Mouse (Mus musculus): ENCODE measurements around the gene Ctdspl. TPM values are rescaled to one million over a fixed set of nuclear protein-coding genes. Genes with fewer than 3 reads are reported as not detected.
A peak's percentile ranks its signal among the peaks of the same experiment; 100 is the strongest.

Gene Ctdspl
- polyA plus RNA-seq, 1 experiment from 2014 or later = 8.1 TPM

DNA sequence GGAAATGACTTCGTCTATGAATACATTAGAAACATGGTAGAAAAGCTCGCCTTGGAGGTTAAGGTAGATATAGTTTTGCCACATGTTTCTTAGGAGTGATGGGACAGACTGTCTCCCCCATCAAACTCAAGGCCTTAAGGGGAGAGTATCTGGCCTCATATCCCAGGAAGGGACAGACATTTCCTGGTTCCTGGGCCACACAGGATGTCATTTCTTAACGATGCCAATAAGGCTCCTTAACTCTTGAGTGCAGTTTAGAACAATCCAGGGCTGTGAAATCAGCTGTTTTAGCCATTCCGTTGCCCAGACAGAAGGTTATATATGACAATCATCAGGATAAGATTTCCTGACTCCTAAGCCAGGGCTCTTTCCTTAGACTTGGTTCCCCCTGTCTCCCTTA is 104.8 kb downstream of the Ctdspl start:
- WGBS = 98% methylated on average over 4 of the region's 4 CpGs
- H3K36me3 ChIP-seq (ENCODE audit: control insufficient read depth, insufficient read depth, low read length) = no peaks in the 10 kb centered on the region; the same call in 1 of the 2 replicates
- H3K27me3 ChIP-seq (replicated peaks; ENCODE audit: control insufficient read depth, insufficient read depth, low read length) = no peaks in the 10 kb centered on the region
- H3K9me3 ChIP-seq (ENCODE audit: control insufficient read depth, low read length) = no peaks in the 10 kb centered on the region
- no peak overlapping the region for H3K9ac ChIP-seq (ENCODE audit: low read depth, low read length)
- H3K4me2 ChIP-seq (ENCODE audit: low read length) = no peak overlapping the region
- H3K4me3 ChIP-seq (ENCODE audit: low read length) = no peak overlapping the region
- ATAC-seq = no peak
- H3K4me1 ChIP-seq (ENCODE audit: control insufficient read depth, insufficient read depth, low read depth, low read length) = peaks cover 37% of the 10 kb centered on the region
- H3K27ac ChIP-seq (ENCODE audit: low read depth, low read length) = no peak overlapping the region

DNA sequence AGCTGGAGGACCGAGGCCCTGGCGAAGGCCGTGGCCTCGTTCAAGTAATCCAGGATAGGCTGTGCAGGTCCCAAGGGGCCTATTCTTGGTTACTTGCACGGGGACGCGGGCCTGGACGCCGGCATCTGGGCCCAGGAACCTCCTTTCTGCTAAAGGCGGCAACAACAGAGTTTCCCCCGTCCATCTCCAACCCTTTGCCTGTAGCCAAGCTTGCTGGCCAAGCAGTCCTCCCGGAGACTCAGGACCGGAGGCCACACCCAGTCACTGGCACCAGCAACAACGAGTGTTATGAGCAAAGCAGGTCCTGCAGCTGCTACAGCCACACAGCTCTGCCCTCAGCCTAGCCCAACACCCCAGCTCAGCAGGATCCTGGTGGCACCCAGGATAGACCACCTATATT is 105.5 kb downstream of the Ctdspl start:
- H3K27ac ChIP-seq (ENCODE audit: low read depth, low read length) = no peak overlapping the region; the same call in 1 of the 2 replicates
- no peaks in the 10 kb centered on the region for H3K9me3 ChIP-seq (ENCODE audit: control insufficient read depth, low read length)

DNA sequence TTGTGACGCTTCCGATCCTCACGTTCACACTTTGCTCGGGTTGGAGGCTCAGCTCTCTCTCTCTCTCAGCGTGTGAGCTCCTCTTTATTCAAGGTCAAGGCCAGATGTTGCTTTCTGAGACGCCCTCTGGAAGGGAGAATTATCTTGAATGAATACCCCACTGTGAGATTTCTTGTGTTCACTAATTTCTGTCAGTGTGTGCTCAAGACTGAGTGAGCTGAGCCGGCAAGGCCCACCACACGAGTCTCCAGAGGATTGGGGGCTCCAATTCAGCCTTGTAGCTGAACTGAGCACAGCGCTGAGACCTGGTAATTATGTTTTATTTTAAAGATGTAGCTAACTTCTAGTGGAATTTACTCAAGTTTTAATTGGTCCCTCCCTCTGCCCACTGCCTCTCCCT is 106.3 kb downstream of the Ctdspl start:
- Histone ChIP-seq H3K36me3 (ENCODE audit: control insufficient read depth, insufficient read depth, low read length) (no peaks in the 10 kb centered on the region; the same call in 1 of the 2 replicates), H3K27me3 (replicated peaks; ENCODE audit: control insufficient read depth, insufficient read depth, low read length) (no peaks in the 10 kb centered on the region), H3K4me2 (ENCODE audit: low read length) (no peak overlapping the region), H3K4me3 (ENCODE audit: low read length) (no peak overlapping the region), H3K27ac (ENCODE audit: low read depth, low read length) (peak overlapping the region; percentile 66), H3K9me3 (ENCODE audit: control insufficient read depth, low read length) (no peaks in the 10 kb centered on the region), H3K9ac (ENCODE audit: low read depth, low read length) (no peak overlapping the region), H3K4me1 (ENCODE audit: control insufficient read depth, insufficient read depth, low read depth, low read length) (peaks cover 37% of the 10 kb centered on the region)
- 27% methylated on average over 9 of the region's 9 CpGs for WGBS
- no peak for ATAC-seq

More for the DNA sequence above, 105.5 kb downstream of the Ctdspl start:
- ATAC-seq = no peak
- H3K9ac ChIP-seq (ENCODE audit: low read depth, low read length) = no peak overlapping the region
- 74% methylated on average over 14 of the region's 14 CpGs for WGBS
- H3K4me3 ChIP-seq (ENCODE audit: low read length) = no peak overlapping the region
- no peaks in the 10 kb centered on the region for H3K27me3 ChIP-seq (replicated peaks; ENCODE audit: control insufficient read depth, insufficient read depth, low read length)
- H3K4me1 ChIP-seq (ENCODE audit: control insufficient read depth, insufficient read depth, low read depth, low read length) = peaks cover 37% of the 10 kb centered on the region
- H3K36me3 ChIP-seq (ENCODE audit: control insufficient read depth, insufficient read depth, low read length) = no peaks in the 10 kb centered on the region; the same call in 1 of the 2 replicates
- no peak overlapping the region for H3K4me2 ChIP-seq (ENCODE audit: low read length)

DNA sequence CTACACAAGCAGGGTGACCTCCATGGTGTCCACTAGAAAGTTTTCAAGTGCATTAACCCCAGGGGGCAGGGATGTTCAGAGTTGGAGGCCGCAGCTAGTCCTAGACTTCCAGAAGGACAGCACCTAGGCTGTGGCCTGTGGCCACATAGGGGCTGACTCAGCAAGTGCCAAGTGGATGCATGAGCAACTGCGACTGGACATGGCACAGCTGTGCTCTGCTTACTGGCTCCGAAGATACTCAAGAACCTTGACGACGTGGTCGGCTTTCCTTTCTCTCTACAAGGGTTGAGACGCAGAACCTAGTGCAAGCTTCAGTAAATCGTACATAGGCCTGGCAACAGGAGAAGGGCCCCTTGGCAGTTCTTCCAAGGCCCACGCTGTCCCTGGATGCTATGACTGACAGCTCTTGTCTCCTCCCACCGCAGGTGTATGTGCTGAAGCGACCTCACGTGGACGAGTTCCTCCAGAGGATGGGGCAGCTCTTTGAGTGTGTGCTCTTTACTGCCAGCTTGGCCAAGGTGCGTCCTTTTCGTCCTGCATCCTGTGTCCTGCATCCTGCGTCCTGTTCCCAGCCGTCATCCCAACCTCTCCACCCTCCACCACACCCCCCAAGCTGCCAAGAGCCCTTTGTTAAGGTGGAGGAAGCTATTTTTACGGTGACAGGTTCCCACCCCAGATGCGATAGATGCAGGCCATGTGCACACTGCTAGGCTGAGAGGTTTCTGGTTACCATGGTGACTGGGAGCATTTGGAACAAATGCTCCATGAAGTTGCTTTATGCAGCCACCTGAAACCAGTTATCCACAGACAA is 107.1 kb downstream of the Ctdspl start:
- no peaks in the 10 kb centered on the region for H3K9me3 ChIP-seq (ENCODE audit: control insufficient read depth, low read length)
- no peaks in the 10 kb centered on the region for H3K27me3 ChIP-seq (replicated peaks; ENCODE audit: control insufficient read depth, insufficient read depth, low read length)
- H3K27ac ChIP-seq (ENCODE audit: low read depth, low read length) = peak overlapping the region; percentile 66
- peaks cover 2% of the 10 kb centered on the region; the same call in 1 of the 2 replicates for H3K36me3 ChIP-seq (ENCODE audit: control insufficient read depth, insufficient read depth, low read length)
- no peak overlapping the region for H3K4me2 ChIP-seq (ENCODE audit: low read length)
- ATAC-seq = peak; percentile 77
- H3K4me3 ChIP-seq (ENCODE audit: low read length) = no peak overlapping the region
- no peak overlapping the region for H3K9ac ChIP-seq (ENCODE audit: low read depth, low read length)
- peaks cover 37% of the 10 kb centered on the region for H3K4me1 ChIP-seq (ENCODE audit: control insufficient read depth, insufficient read depth, low read depth, low read length)
- WGBS = 56% methylated on average over 19 of the region's 19 CpGs

DNA sequence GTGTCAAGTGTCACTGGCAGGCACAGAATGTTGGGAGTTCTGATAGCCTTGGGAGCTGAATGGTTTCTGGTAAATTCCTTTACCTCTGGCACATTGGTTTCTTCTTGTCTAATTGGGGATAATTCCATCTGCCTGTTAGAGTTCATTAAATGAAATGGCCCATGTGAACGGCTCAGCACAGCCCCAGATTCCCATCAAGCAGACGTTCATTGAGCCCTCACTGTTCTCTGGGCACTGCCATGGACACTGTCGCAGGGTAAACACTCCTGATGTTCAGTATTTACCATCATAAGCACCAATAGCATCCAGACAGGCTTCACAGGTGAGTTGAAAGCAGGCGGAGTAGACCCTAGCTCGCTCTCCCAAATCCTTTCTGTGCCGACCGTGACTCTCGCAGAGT is 107.8 kb downstream of the Ctdspl start:
- H3K4me2 ChIP-seq (ENCODE audit: low read length) = no peak overlapping the region
- WGBS = 76% methylated on average over 8 of the region's 8 CpGs
- 0 out of 2 replicates have a peak, but pooled peaks have one; percentile 30 for ATAC-seq
- H3K27me3 ChIP-seq (replicated peaks; ENCODE audit: control insufficient read depth, insufficient read depth, low read length) = no peaks in the 10 kb centered on the region
- no peak overlapping the region for H3K9ac ChIP-seq (ENCODE audit: low read depth, low read length)
- peak overlapping the region; percentile 66; the same call in 1 of the 2 replicates for H3K27ac ChIP-seq (ENCODE audit: low read depth, low read length)
- H3K4me3 ChIP-seq (ENCODE audit: low read length) = no peak overlapping the region
- no peaks in the 10 kb centered on the region for H3K9me3 ChIP-seq (ENCODE audit: control insufficient read depth, low read length)
- H3K36me3 ChIP-seq (ENCODE audit: control insufficient read depth, insufficient read depth, low read length) = peaks cover 5% of the 10 kb centered on the region; the same call in 1 of the 2 replicates
- peaks cover 37% of the 10 kb centered on the region for H3K4me1 ChIP-seq (ENCODE audit: control insufficient read depth, insufficient read depth, low read depth, low read length)

DNA sequence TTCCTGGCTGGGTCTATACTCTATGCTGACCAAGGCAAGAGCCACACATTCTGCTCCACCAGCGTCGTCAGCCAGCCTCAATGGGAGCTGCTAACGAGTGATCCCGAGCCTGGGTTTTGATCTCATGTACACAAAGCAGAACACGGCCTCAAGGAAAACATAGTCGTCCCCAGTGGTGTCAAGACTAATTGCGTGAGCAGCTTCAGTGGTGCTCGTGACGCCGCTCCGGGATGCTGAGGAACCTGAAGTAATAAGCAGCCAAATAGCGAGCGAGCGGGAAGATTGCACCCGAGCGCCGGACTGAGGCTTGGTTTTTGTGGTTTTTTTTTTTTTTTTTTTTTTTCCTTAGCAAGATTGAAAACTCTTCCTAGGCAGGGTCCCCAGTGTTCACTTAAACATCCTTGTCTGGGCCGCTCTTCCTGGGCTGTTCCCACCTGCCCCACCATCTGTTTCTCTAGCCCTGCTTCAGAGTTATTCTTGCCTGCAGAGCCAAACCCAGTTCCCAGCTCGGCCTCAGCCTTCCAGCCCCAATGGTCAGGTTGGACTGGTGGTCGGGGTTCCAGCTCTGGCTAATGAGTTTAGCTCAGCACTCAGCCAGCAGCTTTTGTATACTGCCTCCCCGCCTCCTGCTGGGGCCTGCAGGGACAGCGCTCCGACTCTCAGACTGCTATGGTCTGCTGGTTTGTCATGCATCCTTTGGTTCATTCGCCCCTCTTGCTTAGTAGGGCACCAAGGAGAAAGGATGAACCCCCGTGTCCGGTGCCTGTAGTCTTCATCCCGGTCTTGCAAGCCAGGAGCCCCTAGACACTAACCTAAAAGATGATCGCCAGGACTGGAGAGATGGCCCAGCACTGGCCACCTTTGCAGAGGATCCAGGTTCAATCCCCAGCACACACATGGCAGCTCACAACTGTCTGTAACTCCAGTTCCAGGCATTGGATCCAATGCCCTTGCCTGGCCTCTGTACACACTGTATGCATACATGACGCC is 108.7 kb downstream of the Ctdspl start:
- peaks cover 5% of the 10 kb centered on the region; the same call in 1 of the 2 replicates for H3K36me3 ChIP-seq (ENCODE audit: control insufficient read depth, insufficient read depth, low read length)
- WGBS = 56% methylated on average over 29 of the region's 29 CpGs
- H3K4me1 ChIP-seq (ENCODE audit: control insufficient read depth, insufficient read depth, low read depth, low read length) = peaks cover 37% of the 10 kb centered on the region
- H3K27ac ChIP-seq (ENCODE audit: low read depth, low read length) = peak overlapping the region; percentile 27; the same call in 1 of the 2 replicates
- H3K4me3 ChIP-seq (ENCODE audit: low read length) = no peak overlapping the region
- 0 out of 2 replicates have a peak, but pooled peaks have one; percentile 13 for ATAC-seq
- H3K27me3 ChIP-seq (replicated peaks; ENCODE audit: control insufficient read depth, insufficient read depth, low read length) = no peaks in the 10 kb centered on the region
- H3K9me3 ChIP-seq (ENCODE audit: control insufficient read depth, low read length) = no peaks in the 10 kb centered on the region
- H3K4me2 ChIP-seq (ENCODE audit: low read length) = no peak overlapping the region
- no peak overlapping the region for H3K9ac ChIP-seq (ENCODE audit: low read depth, low read length)

DNA sequence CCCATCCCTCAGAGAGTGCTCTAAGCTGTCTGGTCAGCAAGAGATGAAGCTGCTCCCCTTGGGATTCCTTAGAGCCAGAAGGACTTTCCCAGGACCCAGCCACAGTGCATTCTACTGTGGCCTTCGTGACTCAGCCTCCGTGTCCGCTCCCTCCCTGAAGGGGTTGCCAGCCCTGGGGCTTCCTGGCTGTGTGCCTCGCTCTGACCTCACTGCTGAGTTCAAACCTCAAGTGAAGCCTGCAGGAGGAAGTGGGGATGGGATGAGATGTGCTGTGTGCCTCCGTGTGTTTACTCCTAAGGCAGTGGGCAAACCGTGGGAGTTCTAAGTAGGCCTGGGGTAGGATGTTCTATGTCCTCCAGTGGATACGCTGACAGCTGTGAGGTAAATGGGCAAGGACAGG is 109.6 kb downstream of the Ctdspl start:
- H3K27me3 ChIP-seq (replicated peaks; ENCODE audit: control insufficient read depth, insufficient read depth, low read length) = no peaks in the 10 kb centered on the region
- no peaks in the 10 kb centered on the region for H3K9me3 ChIP-seq (ENCODE audit: control insufficient read depth, low read length)
- H3K9ac ChIP-seq (ENCODE audit: low read depth, low read length) = no peak overlapping the region
- H3K27ac ChIP-seq (ENCODE audit: low read depth, low read length) = 0 out of 2 replicates have a peak overlapping the region, but pooled peaks have one; percentile 32
- 60% methylated on average over 7 of the region's 7 CpGs for WGBS
- no peak overlapping the region for H3K4me2 ChIP-seq (ENCODE audit: low read length)
- H3K36me3 ChIP-seq (ENCODE audit: control insufficient read depth, insufficient read depth, low read length) = 0 out of 2 replicates have a peak, but pooled peaks cover 7% of the 10 kb centered on the region
- peaks cover 40% of the 10 kb centered on the region for H3K4me1 ChIP-seq (ENCODE audit: control insufficient read depth, insufficient read depth, low read depth, low read length)
- H3K4me3 ChIP-seq (ENCODE audit: low read length) = no peak overlapping the region
- no peak for ATAC-seq

DNA sequence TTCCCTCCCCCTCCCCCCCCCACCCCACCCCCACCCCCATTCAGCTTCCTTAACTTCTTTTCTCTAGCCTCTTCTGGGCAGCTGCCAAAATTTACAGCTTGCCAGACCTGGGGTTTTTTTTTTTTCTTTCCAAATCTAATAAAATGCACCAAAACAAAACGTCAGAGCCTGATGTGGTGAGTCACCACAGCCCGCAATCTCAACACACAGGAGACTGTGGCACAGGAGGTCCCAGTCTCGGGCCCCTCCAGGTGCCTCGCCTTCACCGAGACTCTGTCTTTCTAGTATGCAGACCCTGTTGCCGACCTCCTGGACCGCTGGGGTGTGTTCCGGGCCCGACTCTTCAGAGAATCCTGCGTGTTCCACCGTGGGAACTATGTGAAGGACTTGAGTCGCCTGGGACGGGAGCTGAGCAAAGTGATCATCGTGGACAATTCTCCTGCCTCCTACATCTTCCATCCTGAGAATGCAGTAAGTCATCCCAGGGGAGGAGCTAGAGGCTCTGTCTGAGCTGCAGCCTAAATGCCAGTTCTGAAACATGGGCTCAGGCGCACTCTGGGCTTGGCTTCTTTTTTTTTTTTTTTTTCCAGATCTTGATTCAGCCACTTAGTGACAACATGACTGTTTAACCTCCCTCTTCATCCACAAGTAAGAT is 111.0 kb downstream of the Ctdspl start:
- Histone ChIP-seq H3K27me3 (replicated peaks; ENCODE audit: control insufficient read depth, insufficient read depth, low read length) (no peaks in the 10 kb centered on the region), H3K4me1 (ENCODE audit: control insufficient read depth, insufficient read depth, low read depth, low read length) (peaks cover 36% of the 10 kb centered on the region), H3K9me3 (ENCODE audit: control insufficient read depth, low read length) (no peaks in the 10 kb centered on the region), H3K4me3 (ENCODE audit: low read length) (no peak overlapping the region), H3K4me2 (ENCODE audit: low read length) (no peak overlapping the region), H3K36me3 (ENCODE audit: control insufficient read depth, insufficient read depth, low read length) (peaks cover 7% of the 10 kb centered on the region; the same call in 1 of the 2 replicates), H3K27ac (ENCODE audit: low read depth, low read length) (no peak overlapping the region), H3K9ac (ENCODE audit: low read depth, low read length) (no peak overlapping the region)
- no peak for ATAC-seq
- 57% methylated on average over 15 of the region's 15 CpGs for WGBS
